Mouse (Mus musculus) sigmoid colon, adult 10 weeks (tissue): ENCODE results near the gene Ptpn1. TPM values are rescaled to one million over a fixed set of nuclear protein-coding genes. Genes with fewer than 3 reads are reported as not detected.

Experiments
- polyA plus RNA-seq: library from polyadenylated mRNA; stranded (reverse); fragments of 350-450 nt; fragmentation: Illumina TruSeq; extraction: RNeasy Lipid Tissue Mini Kit (QIAGEN cat#74804); gene quantifications from one replicate; pipeline ENCODE4 v1.2.3, GENCODE M21; 2014; ENCODE audit warnings: low read depth, low replicate concordance

The Ptpn1 gene
- 26.2 TPM for polyA plus RNA-seq

DNA sequence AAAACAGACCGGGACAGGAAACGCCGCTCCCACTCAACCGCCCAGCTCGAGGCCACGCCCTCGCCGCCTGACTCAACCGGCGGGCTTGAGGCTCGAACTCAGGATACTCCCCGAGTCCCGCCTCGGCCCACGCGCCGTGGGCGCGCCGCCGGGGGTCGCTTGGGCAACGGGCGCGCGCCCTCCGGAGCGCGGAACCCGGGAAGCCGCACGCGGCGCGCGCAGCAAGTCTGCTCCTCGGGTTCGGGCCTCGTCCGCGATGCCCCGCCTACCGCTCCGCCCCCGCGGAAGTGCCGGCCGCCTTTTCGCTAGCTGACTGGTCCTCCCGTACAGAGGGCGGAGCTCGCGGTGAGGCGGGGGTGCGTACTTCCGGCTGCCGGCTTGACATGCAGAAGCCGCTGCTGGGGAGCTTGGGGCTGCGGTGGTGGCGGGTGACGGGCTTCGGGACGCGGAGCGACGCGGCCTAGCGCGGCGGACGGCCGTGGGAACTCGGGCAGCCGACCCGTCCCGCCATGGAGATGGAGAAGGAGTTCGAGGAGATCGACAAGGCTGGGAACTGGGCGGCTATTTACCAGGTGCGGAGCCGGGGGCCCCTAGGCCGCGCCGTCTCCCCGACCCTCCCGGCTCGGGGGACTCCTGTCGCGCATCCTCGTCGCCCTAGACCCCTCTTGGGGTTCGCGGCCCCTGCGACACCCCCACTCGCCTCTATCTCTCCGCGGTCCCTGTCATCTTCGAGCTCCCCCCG lies at the start of gene Ptpn1:
TSS of gene Ptpn1 (plus strand) at position 73 of the 742 bp plus-strand sequence.

DNA sequence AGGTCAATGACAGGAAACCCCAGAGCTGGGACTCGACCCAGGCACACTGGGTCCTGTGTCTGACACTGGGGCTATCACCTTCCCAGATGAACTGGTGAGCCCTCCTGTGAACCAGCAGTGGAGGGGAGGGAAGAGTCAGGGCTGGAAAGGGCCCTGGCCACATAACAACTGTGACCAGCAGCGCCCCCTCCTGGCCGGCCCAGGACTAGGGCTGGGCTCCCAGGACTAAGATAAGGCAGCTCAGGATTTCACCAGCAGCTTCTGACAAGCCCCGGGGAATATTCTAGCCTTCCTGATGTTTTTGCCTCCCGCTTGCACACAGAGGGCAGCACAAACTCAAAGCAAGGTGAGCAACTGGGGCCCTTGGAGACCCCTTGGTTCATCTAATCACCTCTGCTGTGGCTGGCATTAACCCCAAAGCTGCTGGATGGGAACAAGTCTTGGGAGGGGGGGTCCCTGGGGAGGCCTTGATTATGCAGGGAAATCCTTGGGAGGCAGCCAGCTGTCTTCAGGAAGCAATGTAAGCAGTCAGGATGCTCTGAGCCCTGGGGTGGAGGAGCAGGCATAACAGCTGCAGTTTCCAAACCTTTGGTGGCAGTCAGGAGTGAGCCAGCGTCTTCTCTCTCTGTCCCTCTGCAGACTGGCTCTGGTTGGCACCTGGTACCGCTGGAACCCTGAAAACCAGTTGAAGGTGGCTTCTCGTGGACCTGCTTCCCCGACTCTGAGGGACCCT lies 78.2 kb downstream of the Ptpn1 start, which contains the start of gene Ripor3:
TSS of gene Ripor3 (minus strand) at position 683 of the 733 bp plus-strand sequence.

Other genes with a start within 250 kb of the Ptpn1 start
- 5.6 TPM for gene Cebpb, start 243.1 kb upstream of the Ptpn1 start, polyA plus RNA-seq
- gene Tmem189, start 242.2 kb upstream of the Ptpn1 start, polyA plus RNA-seq: 9.6 TPM
- not detected for gene Ripor3, start 78.6 kb downstream of the Ptpn1 start, polyA plus RNA-seq
- gene Pard6b, start 148.9 kb downstream of the Ptpn1 start, polyA plus RNA-seq: 9.7 TPM